Mouse (Mus musculus) heart, adult 2 months (tissue): ENCODE measurements at regions not wholly inside any gene's neighbourhood (a gene's known extent, or its start where the extent isn't known, plus 50 kb on each side); places are given as distances from the start of the nearest gene placed in this dataset.

Source experiments
- CTCF ChIP-seq: fragments of 200-600 bp; IDR thresholded peaks from 2 replicates; pipeline ENCODE4 v1.8.1; 2022; ENCODE audit warnings: antibody characterized with exemption, mild to moderate bottlenecking, moderate library complexity
- EP300 ChIP-seq: fragments of 200-500 bp; IDR thresholded peaks from 2 replicates; pipeline ENCODE4 v1.6.1; 2011; ENCODE audit warnings: low read depth, low read length, control low read depth; ENCODE audit not compliant: insufficient read depth
- POLR2A ChIP-seq: fragments of 200-500 bp; IDR thresholded peaks from 2 replicates; pipeline ENCODE4 v1.6.1; 2011; ENCODE audit warnings: mild to moderate bottlenecking, low read depth, low read length, control low read depth; ENCODE audit not compliant: insufficient read depth

DNA sequence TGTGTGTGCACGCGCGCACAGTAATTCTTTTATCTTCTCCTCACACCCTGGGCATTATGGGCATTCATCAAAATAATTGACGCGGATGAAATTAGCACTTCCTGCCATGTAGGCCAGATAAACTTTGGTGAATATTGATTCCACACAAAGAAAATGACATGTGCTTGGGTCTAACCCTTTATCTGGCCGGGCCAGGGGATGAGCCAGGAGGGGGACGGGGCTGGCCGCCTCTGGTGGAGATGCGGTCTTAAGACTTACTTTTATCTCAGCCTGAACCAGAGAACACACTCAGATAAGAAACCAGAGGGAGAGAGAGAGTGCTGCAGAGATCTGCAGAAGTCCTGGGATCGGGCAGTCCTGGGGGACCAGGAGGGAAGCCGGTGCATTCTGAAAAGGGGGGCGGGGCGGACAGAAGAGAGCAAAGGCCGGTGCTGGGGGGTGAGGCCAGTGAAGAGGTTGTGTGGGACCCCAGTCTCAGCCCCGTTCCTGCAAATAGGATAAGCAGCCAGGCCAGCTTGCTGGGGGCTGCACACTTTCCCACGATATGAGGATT, 136.9 kb upstream of the Lhx5 start:
- TF ChIP-seq POLR2A (no peak), CTCF (no peak), EP300 (no peak)
